Mouse (Mus musculus) mesoderm, embryonic 11.5 days (tissue): ENCODE data around the gene Abcf3.

Experiments used
- DNase-seq: peaks from one replicate; pipeline ENCODE4 v3.0.0-alpha.2; 2012; ENCODE audit warnings: low read depth, low spot score

The Abcf3 gene

GRCm38 (mm10) chr16:20540438-20540837 lies 7.9 kb upstream of the Abcf3 start:
- no peak for DNase-seq

- no peak for DNase-seq
Measured at GRCm38 (mm10) chr16:20545696-20546095, 2.7 kb upstream of the Abcf3 start.

GRCm38 (mm10) chr16:20547423-20547822 lies 954 bp upstream of the Abcf3 start:
- DNase-seq, result no peak

GRCm38 (mm10) chr16:20549161-20549560 lies 784 bp downstream of the Abcf3 start:
- no peak for DNase-seq

GRCm38 (mm10) chr16:20551691-20552090 lies 3.3 kb downstream of the Abcf3 start:
- DNase-seq, result no peak

GRCm38 (mm10) chr16:20552594-20552993 lies 4.2 kb downstream of the Abcf3 start:
- no peak for DNase-seq

GRCm38 (mm10) chr16:20555000-20555399 lies 6.6 kb downstream of the Abcf3 start:
- DNase-seq, result no peak

GRCm38 (mm10) chr16:20557381-20557780 lies 9.0 kb downstream of the Abcf3 start:
- no peak for DNase-seq

GRCm38 (mm10) chr16:20565075-20565474 lies 16.7 kb downstream of the Abcf3 start:
- no peak for DNase-seq

- DNase-seq, result peak; percentile 17
Measured at GRCm38 (mm10) chr16:20589366-20589938, 41.1 kb downstream of the Abcf3 start, which contains the start of gene Vwa5b2. TSS of gene Vwa5b2 (plus strand) at chr16:20589471.

GRCm38 (mm10) chr16:20589939-20590679 lies 41.7 kb downstream of the Abcf3 start:
- DNase-seq, result peak; percentile 39

- no peak for DNase-seq
Measured at GRCm38 (mm10) chr16:20590680-20591038, 42.3 kb downstream of the Abcf3 start.

GRCm38 (mm10) chr16:20591076-20591705 lies 42.8 kb downstream of the Abcf3 start:
- DNase-seq, result no peak

- DNase-seq, result no peak
Measured at GRCm38 (mm10) chr16:20595060-20595673, 46.8 kb downstream of the Abcf3 start.

- DNase-seq, result no peak
Measured at GRCm38 (mm10) chr16:20595737-20596136, 47.4 kb downstream of the Abcf3 start.

GRCm38 (mm10) chr16:20596687-20597441 lies 48.5 kb downstream of the Abcf3 start:
- no peak for DNase-seq

GRCm38 (mm10) chr16:20600511-20600910 lies 52.1 kb downstream of the Abcf3 start:
- no peak for DNase-seq

- DNase-seq, result no peak
Measured at GRCm38 (mm10) chr16:20604705-20605104, 56.3 kb downstream of the Abcf3 start.

GRCm38 (mm10) chr16:20610501-20611356 lies 62.4 kb downstream of the Abcf3 start:
- peak; percentile 90 for DNase-seq
